Mouse (Mus musculus): Measurements from ENCODE around the gene Mrpl10. TPM values are rescaled to one million over a fixed set of nuclear protein-coding genes. Genes with fewer than 3 reads are reported as not detected.

Gene Mrpl10
- polyA plus RNA-seq, 2 experiments, result 77.3 to 84.5 TPM

DNA sequence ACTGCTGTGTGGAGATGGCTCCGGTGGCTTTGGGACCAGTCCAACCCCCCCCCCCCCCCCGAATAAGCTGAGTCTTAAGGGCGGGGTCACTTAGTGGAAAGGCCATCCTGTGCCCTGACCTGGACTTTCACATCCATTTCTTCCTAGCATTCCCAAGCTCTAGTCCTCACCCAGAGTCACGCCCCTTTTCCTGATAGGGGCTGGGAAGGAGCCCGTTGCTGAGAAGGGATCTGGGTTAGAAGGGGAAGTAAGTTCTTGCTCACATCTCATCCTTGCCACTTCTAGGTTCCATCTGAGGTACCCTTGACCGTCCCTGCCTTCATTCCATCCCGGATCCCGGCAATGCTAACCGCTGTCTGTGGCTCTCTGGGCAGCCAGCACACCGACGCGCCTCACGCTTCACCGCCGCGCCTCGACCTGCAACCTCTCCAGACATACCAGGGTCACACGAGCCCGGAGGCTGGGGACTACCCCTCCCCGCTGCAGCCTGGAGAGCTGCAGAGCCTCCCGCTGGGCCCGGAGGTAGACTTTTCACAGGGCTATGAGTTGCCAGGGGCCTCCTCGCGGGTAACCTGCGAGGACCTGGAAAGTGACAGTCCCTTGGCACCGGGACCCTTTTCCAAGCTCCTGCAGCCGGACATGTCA lies 20.1 kb upstream of the Mrpl10 start:
- H3K27ac ChIP-seq (replicated peaks; ENCODE audit: low read depth, low read length), result no peak overlapping the region
- DNase-seq (ENCODE audit: low spot score) (no peak), ATAC-seq (ENCODE audit: low FRiP score, low read depth) (no peak)
- H3K36me3 ChIP-seq (ENCODE audit: control insufficient read depth, insufficient read depth, low read length), result no peaks in the 10 kb centered on the region
- peaks cover 72% of the 10 kb centered on the region for H3K27me3 ChIP-seq (ENCODE audit: control insufficient read depth, insufficient read depth, low read length)
- H3K9ac ChIP-seq (ENCODE audit: low read depth, low read length, severe bottlenecking), result no peak overlapping the region
- no peak for TF ChIP-seq POLR2A (IDR thresholded peaks at IDR 0.05; ENCODE audit: borderline replicate concordance, extremely low read depth, insufficient read depth, insufficient read length)
- H3K4me3 ChIP-seq (replicated peaks; ENCODE audit: low read length), result peak overlapping the region; percentile 46
- H3K4me2 ChIP-seq (replicated peaks; ENCODE audit: low read depth, low read length, severe bottlenecking), result peak overlapping the region; percentile 76
- H3K9me3 ChIP-seq (ENCODE audit: control insufficient read depth, low read length), result no peaks in the 10 kb centered on the region
- H3K4me1 ChIP-seq (ENCODE audit: control insufficient read depth, insufficient read depth, low read length), result peaks cover 15% of the 10 kb centered on the region
- WGBS, result 3% methylated on average over 26 of the region's 27 CpGs

DNA sequence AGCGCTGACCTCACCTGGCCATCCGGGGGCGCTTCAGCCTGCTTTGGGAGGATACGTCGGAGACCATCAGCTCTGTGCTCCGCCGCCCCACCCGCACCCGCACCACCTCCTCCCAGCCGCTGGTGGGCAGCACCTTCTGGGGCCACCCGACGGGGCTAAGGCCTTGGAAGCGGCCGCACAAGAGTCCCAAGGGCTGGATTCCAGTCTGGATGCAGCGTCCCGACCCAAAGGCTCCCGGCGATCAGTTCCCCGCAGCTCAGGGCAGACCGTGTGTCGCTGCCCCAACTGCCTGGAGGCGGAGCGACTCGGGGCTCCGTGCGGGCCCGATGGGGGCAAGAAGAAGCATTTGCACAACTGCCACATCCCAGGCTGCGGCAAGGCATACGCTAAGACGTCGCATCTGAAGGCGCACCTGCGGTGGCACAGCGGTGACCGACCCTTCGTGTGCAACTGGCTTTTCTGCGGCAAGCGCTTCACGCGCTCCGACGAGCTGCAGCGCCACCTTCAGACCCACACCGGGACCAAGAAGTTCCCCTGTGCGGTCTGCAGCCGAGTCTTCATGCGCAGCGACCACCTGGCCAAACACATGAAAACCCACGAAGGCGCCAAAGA lies 19.4 kb upstream of the Mrpl10 start:
- 2% methylated on average over 47 of the region's 50 CpGs for WGBS
- DNase-seq (ENCODE audit: low spot score), result peak; percentile 55
- peak; percentile 35; the same call in 1 of the 2 replicates for ATAC-seq (ENCODE audit: low FRiP score, low read depth)
- Histone ChIP-seq H3K27me3 (ENCODE audit: control insufficient read depth, insufficient read depth, low read length) (peaks cover 64% of the 10 kb centered on the region), H3K4me2 (replicated peaks; ENCODE audit: low read depth, low read length, severe bottlenecking) (peak overlapping the region; percentile 76), H3K9ac (ENCODE audit: low read depth, low read length, severe bottlenecking) (peak overlapping the region; percentile 54), H3K27ac (replicated peaks; ENCODE audit: low read depth, low read length) (no peak overlapping the region), H3K9me3 (ENCODE audit: control insufficient read depth, low read length) (no peaks in the 10 kb centered on the region), H3K36me3 (ENCODE audit: control insufficient read depth, insufficient read depth, low read length) (no peaks in the 10 kb centered on the region), H3K4me3 (replicated peaks; ENCODE audit: low read length) (peak overlapping the region; percentile 46), H3K4me1 (ENCODE audit: control insufficient read depth, insufficient read depth, low read length) (peaks cover 15% of the 10 kb centered on the region)
- no peak for TF ChIP-seq POLR2A (IDR thresholded peaks at IDR 0.05; ENCODE audit: borderline replicate concordance, extremely low read depth, insufficient read depth, insufficient read length)

GRCm38 (mm10) chr11:97024977-97025376 lies 16.4 kb upstream of the Mrpl10 start:
- H3K4me3 ChIP-seq (replicated peaks; ENCODE audit: low read length), result no peak overlapping the region
- no peak overlapping the region; the same call in 1 of the 2 replicates for H3K9ac ChIP-seq (ENCODE audit: low read depth, low read length, severe bottlenecking)
- peaks cover 38% of the 10 kb centered on the region for H3K27me3 ChIP-seq (ENCODE audit: control insufficient read depth, insufficient read depth, low read length)
- WGBS, result 42% methylated on average over 10 of the region's 10 CpGs
- TF ChIP-seq POLR2A (IDR thresholded peaks at IDR 0.05; ENCODE audit: borderline replicate concordance, extremely low read depth, insufficient read depth, insufficient read length), result no peak
- no peak for ATAC-seq (ENCODE audit: low FRiP score, low read depth)
- H3K4me1 ChIP-seq (ENCODE audit: control insufficient read depth, insufficient read depth, low read length), result peaks cover 15% of the 10 kb centered on the region
- no peak overlapping the region; the same call in 1 of the 2 replicates for H3K4me2 ChIP-seq (replicated peaks; ENCODE audit: low read depth, low read length, severe bottlenecking)
- H3K9me3 ChIP-seq (ENCODE audit: control insufficient read depth, low read length), result no peaks in the 10 kb centered on the region
- no peaks in the 10 kb centered on the region for H3K36me3 ChIP-seq (ENCODE audit: control insufficient read depth, insufficient read depth, low read length)
- H3K27ac ChIP-seq (replicated peaks; ENCODE audit: low read depth, low read length), result no peak overlapping the region
- DNase-seq (ENCODE audit: low spot score), result no peak

DNA sequence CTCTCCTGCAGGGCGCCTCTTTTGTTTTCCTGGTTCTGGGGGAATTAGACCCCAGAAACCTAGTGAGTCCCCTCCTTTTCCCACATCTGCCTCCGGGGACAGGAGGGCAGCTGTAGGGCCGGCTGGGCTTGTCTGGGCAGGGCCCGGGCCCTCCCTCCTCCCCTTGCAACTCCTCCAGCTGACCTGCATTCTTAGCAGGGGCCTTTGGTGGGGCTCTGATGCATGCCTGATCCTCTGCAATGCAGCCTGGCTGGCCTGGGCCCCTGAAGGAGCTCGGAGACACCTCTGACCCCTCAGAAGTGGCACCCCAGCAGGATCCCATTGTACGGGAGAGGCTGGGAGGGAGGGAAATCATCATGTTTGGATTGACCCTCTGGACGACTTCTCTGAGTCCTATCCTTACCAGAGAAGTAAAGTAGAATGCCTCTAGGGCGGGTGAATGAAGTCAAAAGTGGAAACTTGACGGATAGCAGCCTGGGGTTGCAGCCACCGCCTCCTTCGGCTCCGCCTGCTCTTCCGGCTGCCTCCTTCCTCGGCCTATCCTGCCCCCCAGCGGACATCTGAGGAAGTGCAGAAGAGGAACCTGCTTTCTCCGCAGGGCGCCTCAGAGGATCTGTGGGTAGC lies 15.5 kb upstream of the Mrpl10 start:
- TF ChIP-seq POLR2A (IDR thresholded peaks at IDR 0.05; ENCODE audit: borderline replicate concordance, extremely low read depth, insufficient read depth, insufficient read length), result no peak
- WGBS, result 4% methylated on average over 17 of the region's 17 CpGs

DNA sequence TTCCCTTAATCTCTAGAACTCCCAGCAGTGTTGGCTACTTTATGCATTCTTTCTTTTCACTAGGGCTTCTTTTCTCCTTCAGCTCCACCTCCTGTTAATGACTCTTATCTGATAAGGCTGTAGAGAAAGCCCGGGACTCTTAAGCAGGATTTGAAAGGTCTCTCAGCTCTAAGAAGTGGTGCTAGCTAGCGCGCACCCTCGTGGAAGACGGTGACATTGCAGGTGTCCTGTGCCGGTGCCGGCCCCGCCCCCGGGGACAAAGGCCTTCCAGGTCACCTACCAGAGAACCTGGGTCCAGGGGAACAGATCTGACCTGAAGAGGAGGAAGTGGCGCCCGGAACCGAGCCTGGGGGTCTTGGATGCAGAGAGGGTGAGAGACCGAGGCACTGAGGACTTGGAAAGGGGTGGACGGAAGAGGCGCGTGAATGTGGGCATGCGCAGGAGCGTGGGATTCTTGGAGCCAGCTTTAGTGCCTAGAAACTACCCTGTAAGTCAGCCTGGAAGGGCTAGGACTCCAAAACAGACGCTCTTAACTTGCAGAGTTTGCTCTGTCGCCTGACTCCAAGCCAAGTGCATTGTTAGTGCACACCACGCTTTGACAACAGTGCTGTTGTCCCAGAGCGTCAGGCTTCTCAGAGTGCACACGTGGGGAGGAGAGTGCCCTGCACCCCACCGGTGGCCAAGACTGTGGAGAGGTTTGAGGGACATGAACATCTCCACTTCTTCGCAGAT lies 11.5 kb upstream of the Mrpl10 start, which contains the start of gene Scrn2:
TSS of gene Scrn2 (plus strand) at position 253 of the 732 bp plus-strand sequence.
- TF ChIP-seq POLR2A (IDR thresholded peaks at IDR 0.05; ENCODE audit: borderline replicate concordance, extremely low read depth, insufficient read depth, insufficient read length), result no peak
- peak; percentile 90 for DNase-seq (ENCODE audit: low spot score)
- H3K27me3 ChIP-seq (ENCODE audit: control insufficient read depth, insufficient read depth, low read length), result no peaks in the 10 kb centered on the region
- whole genome bisulfite sequencing, result 3% methylated on average over 25 of the region's 25 CpGs
- ATAC-seq (ENCODE audit: low FRiP score, low read depth), result peak; percentile 83
- peak within 1 kb of the TSS; percentile 89 for H3K4me2 ChIP-seq (replicated peaks; ENCODE audit: low read depth, low read length, severe bottlenecking)
- H3K4me3 ChIP-seq (replicated peaks; ENCODE audit: low read length), result peak within 1 kb of the TSS; percentile 62
- H3K9ac ChIP-seq (ENCODE audit: low read depth, low read length, severe bottlenecking), result peak within 1 kb of the TSS; percentile 69
- H3K4me1 ChIP-seq (ENCODE audit: control insufficient read depth, insufficient read depth, low read length), result peaks cover 11% of the 10 kb centered on the region
- H3K9me3 ChIP-seq (ENCODE audit: control insufficient read depth, low read length), result no peaks in the 10 kb centered on the region
- peaks cover 9% of the 10 kb centered on the region; the same call in 1 of the 2 replicates for H3K36me3 ChIP-seq (ENCODE audit: control insufficient read depth, insufficient read depth, low read length)
- H3K27ac ChIP-seq (replicated peaks; ENCODE audit: low read depth, low read length), result peak within 1 kb of the TSS; percentile 74

More for the DNA sequence above, 15.5 kb upstream of the Mrpl10 start:
- Histone ChIP-seq H3K4me2 (replicated peaks; ENCODE audit: low read depth, low read length, severe bottlenecking) (peak overlapping the region; percentile 66), H3K4me1 (ENCODE audit: control insufficient read depth, insufficient read depth, low read length) (peaks cover 20% of the 10 kb centered on the region), H3K27me3 (ENCODE audit: control insufficient read depth, insufficient read depth, low read length) (peaks cover 30% of the 10 kb centered on the region), H3K27ac (replicated peaks; ENCODE audit: low read depth, low read length) (peak overlapping the region; percentile 49), H3K36me3 (ENCODE audit: control insufficient read depth, insufficient read depth, low read length) (no peaks in the 10 kb centered on the region), H3K4me3 (replicated peaks; ENCODE audit: low read length) (peak overlapping the region; percentile 31), H3K9ac (ENCODE audit: low read depth, low read length, severe bottlenecking) (peak overlapping the region; percentile 40; the same call in 1 of the 2 replicates), H3K9me3 (ENCODE audit: control insufficient read depth, low read length) (no peaks in the 10 kb centered on the region)
- peak; percentile 85 for DNase-seq (ENCODE audit: low spot score)
- peak; percentile 69 for ATAC-seq (ENCODE audit: low FRiP score, low read depth)
